Mouse (Mus musculus): ENCODE data around the gene Kmt2a. TPM values are rescaled to one million over a fixed set of nuclear protein-coding genes. Genes with fewer than 3 reads are reported as not detected.

The Kmt2a gene
- total RNA-seq, 2 experiments from 2014 or later = 81.5 to 97.4 TPM

GRCm38 (mm10) chr9:44879694-44880271 lies 1.3 kb downstream of the Kmt2a start:
- no peak for DNase-seq (ENCODE audit: extremely low spot score in 1 of 2, low spot score in 2 of 2)
- no peak for TF ChIP-seq CTCF (IDR thresholded peaks at IDR 0.05)
- intact Hi-C loops (cut with DNase I) = loop anchor here (2.0 to 5.0 kb wide), 2 partner anchors 41 to 243 kb away; partner anchors contain the start of gene Atp5l
- H3K27ac ChIP-seq = peak overlapping the region; percentile 95
- H3K4me3 ChIP-seq = peak overlapping the region; percentile 92

GRCm38 (mm10) chr9:44878776-44879500 lies 2.2 kb downstream of the Kmt2a start:
- intact Hi-C loops (cut with DNase I) = no loop called here
- no peak overlapping the region; the same call in 1 of the 2 replicates for H3K27ac ChIP-seq
- peak overlapping the region; percentile 92 for H3K4me3 ChIP-seq
- no peak for DNase-seq (ENCODE audit: extremely low spot score in 1 of 2, low spot score in 2 of 2)
- no peak for TF ChIP-seq CTCF (IDR thresholded peaks at IDR 0.05)

GRCm38 (mm10) chr9:44877686-44878085 lies 3.4 kb downstream of the Kmt2a start:
- intact Hi-C loops (cut with DNase I) = no loop called here
- Histone ChIP-seq H3K27ac (no peak overlapping the region), H3K4me3 (peak overlapping the region; percentile 92)
- no peak for TF ChIP-seq CTCF (IDR thresholded peaks at IDR 0.05)
- DNase-seq (ENCODE audit: extremely low spot score in 1 of 2, low spot score in 2 of 2) = no peak

GRCm38 (mm10) chr9:44875476-44875875 lies 5.6 kb downstream of the Kmt2a start:
- DNase-seq (ENCODE audit: extremely low spot score in 1 of 2, low spot score in 2 of 2) = peak; percentile 35 to 36
- Histone ChIP-seq H3K27ac (no peak overlapping the region), H3K4me3 (no peak overlapping the region)
- intact Hi-C loops (cut with DNase I) = no loop called here
- no peak for TF ChIP-seq CTCF (IDR thresholded peaks at IDR 0.05)

DNA sequence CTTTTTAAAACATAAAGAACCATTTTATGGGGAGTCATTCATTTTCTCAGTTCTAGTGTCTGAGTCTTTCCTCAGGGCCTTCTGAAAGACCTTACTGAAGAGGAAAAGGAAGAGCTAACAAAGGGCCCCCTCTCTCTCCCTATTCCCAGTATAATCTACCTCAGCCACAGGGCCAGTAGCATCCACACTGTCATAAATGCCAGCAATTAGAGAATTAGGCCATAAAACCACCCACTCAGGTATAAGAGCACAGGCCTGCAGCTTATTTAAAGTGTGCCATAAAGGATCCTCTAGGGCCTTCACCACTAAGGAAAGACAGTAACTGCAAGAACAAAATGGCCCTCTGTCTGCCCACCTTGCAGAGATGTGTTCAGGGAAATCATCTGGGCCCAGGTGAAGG lies 6.9 kb downstream of the Kmt2a start:
- Histone ChIP-seq H3K4me3 (no peak overlapping the region), H3K27ac (no peak overlapping the region)
- intact Hi-C loops (cut with DNase I) = no loop called here
- DNase-seq (ENCODE audit: extremely low spot score in 1 of 2, low spot score in 2 of 2) = no peak
- no peak for TF ChIP-seq CTCF (IDR thresholded peaks at IDR 0.05)

DNA sequence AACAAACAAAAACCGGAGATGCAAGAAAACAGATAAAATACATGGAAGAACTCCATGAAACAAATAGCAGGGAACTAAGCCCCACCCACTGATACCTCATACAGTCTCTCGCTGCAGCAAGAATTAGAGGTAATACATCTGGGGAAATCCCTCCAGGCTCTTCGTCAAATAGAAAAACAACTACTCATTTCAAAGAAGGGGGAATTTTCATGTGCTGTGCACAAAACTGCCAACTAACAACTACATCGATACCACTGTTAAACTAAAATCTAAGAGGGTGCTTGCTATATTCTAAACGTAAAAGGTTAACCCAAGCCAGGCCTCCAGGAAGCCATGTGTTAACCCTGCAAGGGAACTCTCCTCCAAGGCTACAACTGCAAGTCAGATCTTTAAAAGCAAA lies 7.4 kb downstream of the Kmt2a start:
- H3K27ac ChIP-seq = no peak overlapping the region
- no peak for DNase-seq (ENCODE audit: extremely low spot score in 1 of 2, low spot score in 2 of 2)
- TF ChIP-seq CTCF (IDR thresholded peaks at IDR 0.05) = no peak
- intact Hi-C loops (cut with DNase I) = no loop called here
- no peak overlapping the region for H3K4me3 ChIP-seq

DNA sequence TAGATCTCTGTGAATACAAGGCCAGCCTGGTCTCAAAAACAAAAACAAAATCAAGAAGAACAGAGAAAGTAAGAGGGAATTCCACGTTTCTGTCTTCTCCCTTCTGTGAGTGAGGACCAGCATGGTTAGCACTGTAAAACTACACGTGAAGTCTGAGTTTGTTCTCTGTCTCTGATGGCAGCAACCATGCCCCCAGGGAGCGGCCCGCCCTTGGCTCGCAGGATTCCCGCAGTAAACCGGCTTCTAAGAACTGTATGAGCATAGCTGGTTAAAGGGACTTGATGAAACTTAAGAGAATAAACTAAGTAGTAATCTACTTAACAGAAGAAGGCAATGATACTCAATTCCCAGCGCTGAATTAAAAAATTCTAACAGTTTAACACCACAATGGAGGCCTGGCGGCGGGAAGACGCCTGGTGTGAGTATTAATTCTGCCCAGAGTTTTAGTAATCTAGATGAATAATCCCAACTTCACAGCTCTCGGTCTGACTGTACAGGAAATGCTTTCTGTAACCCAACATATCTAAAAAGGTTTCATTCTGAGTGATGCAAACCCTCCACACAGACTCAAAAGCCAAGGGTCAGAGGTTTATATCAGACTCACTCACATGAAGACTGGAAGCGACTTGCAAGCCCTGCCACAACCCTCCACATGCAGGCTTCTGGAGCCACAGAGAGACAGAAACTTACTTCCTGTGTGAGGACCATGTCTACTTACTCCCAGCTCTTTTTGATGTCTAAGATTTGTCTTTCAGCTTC lies 12.6 kb downstream of the Kmt2a start:
- intact Hi-C loops (cut with DNase I) = no loop called here
- Histone ChIP-seq H3K27ac (no peak overlapping the region), H3K4me3 (no peak overlapping the region)
- no peak for TF ChIP-seq CTCF (IDR thresholded peaks at IDR 0.05)
- DNase-seq (ENCODE audit: extremely low spot score in 1 of 2, low spot score in 2 of 2) = no peak

DNA sequence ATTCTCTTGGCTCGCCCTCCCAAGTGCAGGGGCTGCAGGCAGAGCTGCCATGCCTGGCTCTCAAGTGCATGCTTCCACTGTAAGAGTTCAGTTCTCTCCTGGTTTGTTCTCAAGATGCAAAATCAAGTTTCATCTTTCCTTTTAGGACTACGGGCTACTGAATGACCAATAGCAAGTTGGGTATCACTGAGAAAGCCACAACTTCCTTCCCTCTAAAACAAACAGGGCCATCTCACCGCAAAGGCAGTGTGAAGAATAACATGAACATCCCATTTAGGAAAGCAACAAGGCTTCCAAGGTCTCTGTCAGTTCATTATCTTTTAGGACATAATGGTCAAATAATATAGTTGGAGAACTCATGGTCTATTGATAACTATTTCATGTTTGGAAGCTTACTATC lies 13.4 kb downstream of the Kmt2a start:
- Histone ChIP-seq H3K27ac (no peak overlapping the region), H3K4me3 (no peak overlapping the region)
- intact Hi-C loops (cut with DNase I) = no loop called here
- DNase-seq (ENCODE audit: extremely low spot score in 1 of 2, low spot score in 2 of 2) = no peak
- TF ChIP-seq CTCF (IDR thresholded peaks at IDR 0.05) = no peak

- TF ChIP-seq CTCF (IDR thresholded peaks at IDR 0.05) = no peak
- DNase-seq (ENCODE audit: extremely low spot score in 1 of 2, low spot score in 2 of 2) = no peak
- Histone ChIP-seq H3K27ac (no peak overlapping the region), H3K4me3 (no peak overlapping the region)
- intact Hi-C loops (cut with DNase I) = no loop called here
These were observed 14.4 kb downstream of the Kmt2a start for GRCm38 (mm10) chr9:44866501-44867240.

DNA sequence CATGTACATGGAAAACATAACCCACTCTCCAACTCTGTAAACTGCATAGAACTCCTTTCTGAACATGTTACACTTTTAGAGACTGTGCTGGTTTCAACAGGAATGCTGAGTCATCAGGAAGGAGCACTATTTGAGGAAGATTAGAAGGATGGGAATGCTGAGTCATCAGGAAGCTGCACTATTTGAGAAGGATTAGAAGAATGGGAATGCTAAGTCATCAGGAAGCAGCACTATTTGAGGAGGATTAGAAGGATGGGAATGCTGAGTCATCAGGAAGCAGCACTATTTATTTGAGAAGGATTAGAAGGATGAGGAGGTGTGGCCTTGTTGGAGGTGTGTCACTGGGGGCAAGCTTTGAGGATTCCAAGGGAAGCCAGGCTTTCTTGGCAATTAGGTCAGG lies 20.0 kb downstream of the Kmt2a start:
- Histone ChIP-seq H3K27ac (no peak overlapping the region), H3K4me3 (no peak overlapping the region)
- DNase-seq (ENCODE audit: extremely low spot score in 1 of 2, low spot score in 2 of 2) = no peak
- intact Hi-C loops (cut with DNase I) = no loop called here
- no peak for TF ChIP-seq CTCF (IDR thresholded peaks at IDR 0.05)

DNA sequence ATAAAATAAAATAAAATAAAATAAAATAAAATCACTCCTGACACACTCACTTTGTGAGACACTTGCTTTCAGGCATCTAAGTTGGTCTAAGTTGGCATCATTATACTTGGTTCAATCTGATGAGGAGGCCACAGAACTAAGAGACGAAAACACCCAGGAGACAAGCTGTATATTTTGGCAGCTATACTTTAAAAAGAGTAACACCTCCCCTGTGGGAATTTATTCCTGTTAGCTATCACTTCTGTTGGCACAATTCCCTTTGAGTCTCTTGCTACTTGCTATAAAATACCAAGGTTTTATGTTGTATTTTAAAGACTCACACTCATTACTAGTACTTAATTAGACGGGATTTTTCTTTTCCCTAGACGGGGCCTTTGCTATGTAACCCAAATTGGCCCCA lies 22.4 kb downstream of the Kmt2a start:
- H3K27ac ChIP-seq = no peak overlapping the region
- DNase-seq (ENCODE audit: extremely low spot score in 1 of 2, low spot score in 2 of 2) = no peak
- TF ChIP-seq CTCF (IDR thresholded peaks at IDR 0.05) = no peak
- intact Hi-C loops (cut with DNase I) = no loop called here
- no peak overlapping the region for H3K4me3 ChIP-seq

Measured in left cerebral cortex, adult 2 months (tissue).